Comparison of ENCODE assay signal across 9 mouse cellular contexts in genomic region chr7:132775333-132775732, GRCm38 (mm10). TPM values are rescaled to one million over a fixed set of nuclear protein-coding genes. Genes with fewer than 3 reads are reported as not detected.
A peak's percentile ranks its signal among the peaks of the same experiment; 100 is the strongest.
DNase-seq lines count a peak whose midpoint lies in the region; ATAC-seq and TF ChIP-seq lines count a peak whose summit lies in the region.
"Had no signal": no experiment of that assay in that cellular context is flagged by ENCODE, and none has a peak within 500 bp of the region (broad histone marks: within the 10 kb centered on the region; RNA-seq: fewer than 3 reads in every experiment).

No protein-coding gene starts in this region.

- no peak overlapping the region for H3K4me2 ChIP-seq in kidney, embryonic 16.5 days (replicated peaks; ENCODE audit: low read depth, low read length)
- no peak overlapping the region for H3K4me2 ChIP-seq in forebrain, embryonic 13.5 days
- H3K4me2 ChIP-seq: stomach, embryonic 15.5 days had no signal

- intact Hi-C loops in left cerebral cortex, adult 2 months (cut with DNase I): no loop called here
- intact Hi-C loops in left cerebral cortex, postnatal 36 days (cut with DNase I): no loop called here

- no peaks in the 10 kb centered on the region for H3K27me3 ChIP-seq in kidney, embryonic 16.5 days (ENCODE audit: insufficient read depth, low read length)
- no peaks in the 10 kb centered on the region for H3K27me3 ChIP-seq in forebrain, embryonic 13.5 days
- H3K27me3 ChIP-seq: stomach, embryonic 15.5 days had no signal

- H3K9ac ChIP-seq in kidney, embryonic 16.5 days (replicated peaks; ENCODE audit: low read length): no peak overlapping the region
- H3K9ac ChIP-seq in forebrain, embryonic 13.5 days: no peak overlapping the region
- H3K9ac ChIP-seq: stomach, embryonic 15.5 days had no signal

- peaks cover 10% of the 10 kb centered on the region for H3K4me1 ChIP-seq in kidney, embryonic 16.5 days (ENCODE audit: insufficient read depth, low read length)
- H3K4me1 ChIP-seq in forebrain, embryonic 13.5 days: peaks cover 27% of the 10 kb centered on the region

- TF ChIP-seq CTCF in left cerebral cortex, adult 2 months (IDR thresholded peaks at IDR 0.05): no peak

- DNase-seq in left cerebral cortex, adult 2 months (ENCODE audit: extremely low spot score in 1 of 2, low spot score in 2 of 2): no peak
- no peak for DNase-seq in left cerebral cortex, postnatal 36 days (ENCODE audit: low spot score in 2 of 2)
- DNase-seq in gastrocnemius, adult 8-10 months (ENCODE audit: low spot score in 2 of 2): peak; percentile 70 to 82
- DNase-seq in ovary, adult 18-20 months (ENCODE audit: low spot score): peak; percentile 81
- DNase-seq in thymus, postnatal 36 days: no peak

- peaks cover 17% of the 10 kb centered on the region; the same call in 1 of the 2 replicates for H3K36me3 ChIP-seq in kidney, embryonic 16.5 days (ENCODE audit: insufficient read depth, low read length)
- peaks cover 76% of the 10 kb centered on the region for H3K36me3 ChIP-seq in forebrain, embryonic 13.5 days (ENCODE audit: poor library complexity, severe bottlenecking)
- H3K36me3 ChIP-seq: stomach, embryonic 15.5 days had no signal

- H3K9me3 ChIP-seq in kidney, embryonic 16.5 days (ENCODE audit: low read length): no peaks in the 10 kb centered on the region
- no peaks in the 10 kb centered on the region for H3K9me3 ChIP-seq in forebrain, embryonic 13.5 days (replicated peaks)
- H3K9me3 ChIP-seq: stomach, embryonic 15.5 days had no signal

- 71% methylated on average over 5 of the region's 5 CpGs for WGBS in kidney, embryonic 16.5 days
- WGBS in forebrain, embryonic 13.5 days: 92% methylated on average over 5 of the region's 5 CpGs

- no peak for ATAC-seq in kidney, embryonic 16.5 days (ENCODE audit: low FRiP score, low TSS enrichment)
- ATAC-seq in forebrain, embryonic 13.5 days: no peak
- no peak for ATAC-seq in frontal cortex, adult (ENCODE audit: low TSS enrichment)

- H3K27ac ChIP-seq in left cerebral cortex, adult 2 months: peak overlapping the region; percentile 48; the same call in 1 of the 2 replicates
- H3K27ac ChIP-seq in kidney, embryonic 16.5 days (ENCODE audit: low read length): 0 out of 2 replicates have a peak overlapping the region, but pooled peaks have one; percentile 33
- no peak overlapping the region for H3K27ac ChIP-seq in forebrain, embryonic 13.5 days
- H3K27ac ChIP-seq: stomach, embryonic 15.5 days had no signal

- no peak overlapping the region for H3K4me3 ChIP-seq in left cerebral cortex, adult 2 months
- no peak overlapping the region for H3K4me3 ChIP-seq in kidney, embryonic 16.5 days (ENCODE audit: low read length)
- H3K4me3 ChIP-seq in forebrain, embryonic 13.5 days: no peak overlapping the region
- H3K4me3 ChIP-seq: stomach, embryonic 15.5 days had no signal

RNA-seq across cellular contexts. Expression of gene Fam53b, which starts 38.4 kb away (rescaled TPM):
- 10 to 100 TPM; 57.1 to 75.2 TPM for total RNA-seq in left cerebral cortex, adult 2 months (2021)
- total RNA-seq in left cerebral cortex, postnatal 36 days (2021): 10 to 100 TPM; 50.9 to 61.0 TPM
- total RNA-seq in gastrocnemius, adult 8-10 months (2022): 10 to 100 TPM; 17.4 to 31.8 (median 21.1) TPM
- 22.5 and 23.3 TPM in 2 replicates for polyA plus RNA-seq in kidney, embryonic 16.5 days (2015; fragmentation: Nextera tagmentation; extraction: Ambion mirVana)
- polyA plus RNA-seq in forebrain, embryonic 13.5 days (2015; fragmentation: Nextera tagmentation; extraction: Ambion mirVana): 31.1 and 33.9 TPM in 2 replicates

Comparison
In these comparisons a context has a peak if more than half of its experiments do, and no peak if none do; other contexts are left out.
1. DNase-seq: peak in gastrocnemius, adult 8-10 months (2 of 2) and ovary, adult 18-20 months (single experiment); none in left cerebral cortex, adult 2 months (0 of 2), left cerebral cortex, postnatal 36 days (0 of 2) and thymus, postnatal 36 days (0 of 2).